Mouse (Mus musculus) CD4-positive, CD25-positive, alpha-beta regulatory T cell, adult 4 months (primary cell): ENCODE measurements around the gene 2610318N02Rik. TPM values are rescaled to one million over a fixed set of nuclear protein-coding genes. Genes with fewer than 3 reads are reported as not detected.

Experiments
- ATAC-seq: one replicate; pipeline ENCODE4 v1.8.0; 2017
- polyA plus RNA-seq, 2 experiments: library from polyadenylated mRNA; unstranded; fragments of 100-300 nt; shearing (Covaris generic); gene quantifications; one replicate each; pipeline ENCODE4 v1.2.1; 2017

The 2610318N02Rik gene
- polyA plus RNA-seq, 2 experiments from 2014 or later, result 3.7 to 5.4 TPM

GRCm38 (mm10) chr16:17110771-17111743 lies 13.9 kb downstream of the 2610318N02Rik start, which contains the start of gene Ppil2:
TSS of gene Ppil2 (minus strand) at chr16:17111257.
- ATAC-seq, result peak; percentile 95

GRCm38 (mm10) chr16:17104600-17104999 lies 20.4 kb downstream of the 2610318N02Rik start:
- ATAC-seq, result no peak

GRCm38 (mm10) chr16:17102630-17103220 lies 22.2 kb downstream of the 2610318N02Rik start:
- no peak for ATAC-seq

- no peak for ATAC-seq
Observed at GRCm38 (mm10) chr16:17096938-17097337, 28.0 kb downstream of the 2610318N02Rik start.

GRCm38 (mm10) chr16:17088346-17088745 lies 36.6 kb downstream of the 2610318N02Rik start:
- ATAC-seq, result no peak

- ATAC-seq, result no peak
Observed at GRCm38 (mm10) chr16:17086669-17087193, 38.2 kb downstream of the 2610318N02Rik start.

- no peak for ATAC-seq
Observed at GRCm38 (mm10) chr16:17086241-17086640, 38.7 kb downstream of the 2610318N02Rik start.

- no peak for ATAC-seq
Observed at GRCm38 (mm10) chr16:17085636-17086035, 39.3 kb downstream of the 2610318N02Rik start.

GRCm38 (mm10) chr16:17082121-17082792 lies 42.7 kb downstream of the 2610318N02Rik start:
- no peak for ATAC-seq

- no peak for ATAC-seq
Observed at GRCm38 (mm10) chr16:17078101-17078500, 46.9 kb downstream of the 2610318N02Rik start.

- no peak for ATAC-seq
Observed at GRCm38 (mm10) chr16:17076869-17077268, 48.1 kb downstream of the 2610318N02Rik start.

- no peak for ATAC-seq
Observed at GRCm38 (mm10) chr16:17076301-17076700, 48.7 kb downstream of the 2610318N02Rik start.

- ATAC-seq, result no peak
Observed at GRCm38 (mm10) chr16:17073000-17073399, 52.0 kb downstream of the 2610318N02Rik start.

- no peak for ATAC-seq
Observed at GRCm38 (mm10) chr16:17070716-17071115, 54.3 kb downstream of the 2610318N02Rik start.

GRCm38 (mm10) chr16:17069511-17070443 lies 55.2 kb downstream of the 2610318N02Rik start, which contains the start of gene Ypel1:
TSS of gene Ypel1 (plus strand) at chr16:17069696.
- ATAC-seq, result peak; percentile 83

- no peak for ATAC-seq
Observed at GRCm38 (mm10) chr16:17067552-17067951, 57.4 kb downstream of the 2610318N02Rik start.

Other genes starting within 250 kb of the 2610318N02Rik start
- 10 to 100 TPM; 12.3 to 26.4 TPM for gene Ppm1f, start 228.7 kb downstream of the 2610318N02Rik start, polyA plus RNA-seq
- 10 to 100 TPM; 19.1 to 32.1 TPM for gene Mapk1, start 141.8 kb downstream of the 2610318N02Rik start, polyA plus RNA-seq
- 1 to 10 TPM; 7.5 to 10.0 TPM for gene Ypel1, start 55.5 kb downstream of the 2610318N02Rik start, polyA plus RNA-seq
- gene Ppil2, start 13.9 kb downstream of the 2610318N02Rik start, polyA plus RNA-seq, result 100 to 1,000 TPM; 221 to 254 TPM
- 10 to 100 TPM; 19.7 to 22.9 TPM for gene Sdf2l1, start 7.2 kb upstream of the 2610318N02Rik start, polyA plus RNA-seq
- 1 to 10 TPM; 6.9 to 8.4 TPM for gene Ydjc, start 19.5 kb upstream of the 2610318N02Rik start, polyA plus RNA-seq
- 1 to 10 TPM in 1 of 2 experiments, under 1 TPM in 1; 0.58 to 1.4 TPM for gene Ccdc116, start 22.1 kb upstream of the 2610318N02Rik start, polyA plus RNA-seq
- gene Ube2l3, start 77.5 kb upstream of the 2610318N02Rik start, polyA plus RNA-seq, result 100 to 1,000 TPM; 246 to 283 TPM
- not detected for gene Rimbp3, start 83.4 kb upstream of the 2610318N02Rik start, polyA plus RNA-seq
- 1 to 10 TPM in 1 of 2 experiments, under 1 TPM in 1; 0.89 to 2.1 TPM for gene Hic2, start 108.4 kb upstream of the 2610318N02Rik start, polyA plus RNA-seq
- gene Tmem191c, start 150.9 kb upstream of the 2610318N02Rik start, polyA plus RNA-seq, result 10 to 100 TPM; 31.0 to 41.3 TPM
- under 1 TPM; 0.82 TPM for gene Serpind1, start 206.2 kb upstream of the 2610318N02Rik start, polyA plus RNA-seq